Mouse (Mus musculus) ES-E14 (cell line): ENCODE results near the gene Fau.

Source experiments
- MAFK ChIP-seq: IDR thresholded peaks from 2 replicates; pipeline ENCODE4 v1.6.1; 2014; ENCODE audit warnings: mild to moderate bottlenecking, low read depth, low read length, inconsistent platforms; ENCODE audit not compliant: insufficient read depth
- ZC3H11A ChIP-seq: IDR thresholded peaks from 2 replicates; pipeline ENCODE4 v1.6.1; 2012; ENCODE audit warnings: low read depth, mild to moderate bottlenecking, inconsistent platforms, low read length, borderline replicate concordance
- ZNF384 ChIP-seq: IDR thresholded peaks from 2 replicates; pipeline ENCODE4 v1.6.1; 2012; ENCODE audit warnings: low read depth, low read length, inconsistent platforms

DNA sequence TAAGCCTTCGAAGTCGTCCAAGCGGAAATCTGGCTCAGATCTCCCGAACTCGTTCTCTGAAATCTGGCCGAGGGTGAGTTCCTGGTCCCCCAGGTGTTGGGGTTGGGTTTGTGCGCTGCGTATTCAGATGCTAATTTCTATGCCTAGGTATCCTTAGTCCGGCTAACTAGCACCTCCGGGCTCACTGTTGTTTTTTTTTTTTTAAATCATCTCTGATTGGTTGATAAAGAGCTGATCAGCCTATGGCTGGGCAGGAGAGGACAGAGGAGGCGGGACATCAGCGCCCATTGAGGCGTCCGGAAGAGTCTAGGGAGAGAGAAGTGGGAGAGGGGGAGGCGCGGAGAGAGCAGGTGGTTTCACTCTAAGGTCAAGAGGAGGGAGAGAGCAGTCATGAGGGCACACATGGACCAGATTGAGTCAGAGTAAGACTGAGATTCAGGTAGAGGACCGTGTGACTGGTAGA, 27.8 kb downstream of the Fau start:
- no peak for TF ChIP-seq ZC3H11A
- peak; percentile 100 for TF ChIP-seq ZNF384
- no peak for TF ChIP-seq MAFK
